Mouse (Mus musculus): Measurements from ENCODE around the gene Gm14862.

GRCm38 (mm10) chrX:9216244-9216643, 40.5 kb downstream of the Gm14862 start:
- TF ChIP-seq CTCF (IDR thresholded peaks at IDR 0.05; ENCODE audit: extremely low read depth, insufficient read depth, low read length) (no peak), POLR2A (IDR thresholded peaks at IDR 0.05; ENCODE audit: extremely low read depth, insufficient read depth, low read length) (no peak)

Measured in cortical plate, adult 2 months (tissue).